Mouse (Mus musculus): ENCODE measurements around the gene Slc4a1ap. TPM values are rescaled to one million over a fixed set of nuclear protein-coding genes. Genes with fewer than 3 reads are reported as not detected.
"Not testable (repeated sequence)": the region's sequence is repeated elsewhere in the genome, so short reads cannot be mapped to it uniquely, and the experiment has no call there.

The Slc4a1ap gene
- total and polyA plus RNA-seq, 2 experiments from 2014 or later = 25.6 to 29.3 TPM

DNA sequence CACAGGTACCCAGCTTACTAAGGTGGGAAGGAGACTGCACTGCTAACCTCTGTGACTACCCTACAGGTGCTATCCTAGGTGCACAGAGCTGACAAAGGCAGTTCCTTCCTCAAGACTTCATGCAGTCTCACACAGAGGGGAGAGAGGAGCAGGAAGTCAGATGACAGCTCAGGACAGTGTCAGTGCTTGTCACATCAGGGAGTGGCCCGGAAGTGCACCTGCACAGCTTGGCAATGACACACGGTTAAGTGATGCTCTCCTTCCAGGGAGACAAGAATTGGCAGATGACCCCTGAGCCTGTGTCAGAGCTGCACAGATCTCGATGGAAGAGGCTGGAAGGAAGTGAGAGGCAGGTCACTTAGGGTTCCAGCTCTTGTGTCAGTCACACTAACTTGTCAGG is 55.1 kb downstream of the Slc4a1ap start:
- no peak overlapping the region for H3K4me2 ChIP-seq (ENCODE audit: low read depth)
- WGBS = 73% methylated on average over 3 of the region's 3 CpGs
- H3K9ac ChIP-seq = no peak overlapping the region
- H3K4me3 ChIP-seq (ENCODE audit: low read depth, low read length) = no peak overlapping the region
- no peak for TF ChIP-seq CTCF (IDR thresholded peaks at IDR 0.05; ENCODE audit: low read depth)
- H3K4me1 ChIP-seq (ENCODE audit: insufficient read depth) = no peaks in the 10 kb centered on the region
- H3K9me3 ChIP-seq (ENCODE audit: low read length) = no peaks in the 10 kb centered on the region
- no peaks in the 10 kb centered on the region for H3K36me3 ChIP-seq (ENCODE audit: insufficient read depth)
- H3K27ac ChIP-seq (ENCODE audit: low read depth, low read length) = no peak overlapping the region
- ATAC-seq (no peak), DNase-seq (no peak)
- no peaks in the 10 kb centered on the region for H3K27me3 ChIP-seq (ENCODE audit: insufficient read depth, low read length)

DNA sequence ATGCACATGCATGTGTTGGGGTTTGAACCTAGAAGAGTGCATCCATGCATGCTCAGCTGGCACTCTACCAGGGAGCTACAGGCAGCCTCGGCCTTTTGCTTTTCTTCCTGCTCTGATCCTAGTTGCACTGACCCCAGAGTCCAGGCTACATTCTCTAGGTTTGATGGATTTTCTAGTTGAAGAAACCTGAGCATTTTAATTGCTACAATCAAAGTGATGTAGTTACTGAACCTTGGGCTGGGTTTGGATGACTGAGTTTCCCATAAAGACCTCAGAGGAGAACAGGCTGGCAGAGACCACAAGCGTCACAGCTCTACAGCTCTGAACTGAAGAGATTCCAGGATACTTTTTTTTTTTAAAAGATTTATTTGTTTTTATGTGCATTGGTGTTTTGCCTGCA is 56.5 kb downstream of the Slc4a1ap start:
- no peak for TF ChIP-seq CTCF (IDR thresholded peaks at IDR 0.05; ENCODE audit: low read depth)
- no peak overlapping the region for H3K27ac ChIP-seq (ENCODE audit: low read depth, low read length)
- H3K27me3 ChIP-seq (ENCODE audit: insufficient read depth, low read length) = no peaks in the 10 kb centered on the region
- H3K9me3 ChIP-seq (ENCODE audit: low read length) = no peaks in the 10 kb centered on the region
- no peak for ATAC-seq
- H3K4me1 ChIP-seq (ENCODE audit: insufficient read depth) = no peaks in the 10 kb centered on the region
- no peak overlapping the region for H3K9ac ChIP-seq
- no peak for DNase-seq
- H3K36me3 ChIP-seq (ENCODE audit: insufficient read depth) = no peaks in the 10 kb centered on the region
- 62% methylated on average over 2 of the region's 2 CpGs for WGBS
- no peak overlapping the region for H3K4me2 ChIP-seq (ENCODE audit: low read depth)
- H3K4me3 ChIP-seq (ENCODE audit: low read depth, low read length) = no peak overlapping the region

DNA sequence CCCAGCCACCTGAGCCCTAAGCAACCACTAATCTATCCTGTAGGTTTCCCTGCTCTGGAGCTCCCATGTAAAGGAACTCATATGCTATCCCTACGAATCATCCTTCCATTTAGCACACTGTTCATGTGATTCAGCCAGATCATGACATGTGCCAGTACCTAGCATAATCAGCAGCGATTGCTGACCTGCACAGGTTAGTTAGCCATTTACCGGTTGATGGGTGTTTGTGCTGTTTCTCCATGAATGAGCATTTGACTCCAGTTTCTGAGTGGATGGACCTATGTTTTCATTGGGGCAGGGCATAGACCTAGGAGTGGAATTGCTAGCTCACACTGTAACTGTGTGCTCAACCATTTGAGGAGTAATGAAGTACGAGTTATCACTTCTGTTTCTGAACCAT is 58.7 kb downstream of the Slc4a1ap start:
- Histone ChIP-seq H3K9me3 (ENCODE audit: low read length) (no peaks in the 10 kb centered on the region), H3K27me3 (ENCODE audit: insufficient read depth, low read length) (no peaks in the 10 kb centered on the region), H3K4me1 (ENCODE audit: insufficient read depth) (no peaks in the 10 kb centered on the region), H3K4me2 (ENCODE audit: low read depth) (no peak overlapping the region), H3K36me3 (ENCODE audit: insufficient read depth) (no peaks in the 10 kb centered on the region), H3K27ac (ENCODE audit: low read depth, low read length) (no peak overlapping the region), H3K4me3 (ENCODE audit: low read depth, low read length) (no peak overlapping the region), H3K9ac (no peak overlapping the region)
- no peak for TF ChIP-seq CTCF (IDR thresholded peaks at IDR 0.05; ENCODE audit: low read depth)
- WGBS = 88% methylated on average over 4 of the region's 4 CpGs
- no peak for ATAC-seq
- DNase-seq = no peak

DNA sequence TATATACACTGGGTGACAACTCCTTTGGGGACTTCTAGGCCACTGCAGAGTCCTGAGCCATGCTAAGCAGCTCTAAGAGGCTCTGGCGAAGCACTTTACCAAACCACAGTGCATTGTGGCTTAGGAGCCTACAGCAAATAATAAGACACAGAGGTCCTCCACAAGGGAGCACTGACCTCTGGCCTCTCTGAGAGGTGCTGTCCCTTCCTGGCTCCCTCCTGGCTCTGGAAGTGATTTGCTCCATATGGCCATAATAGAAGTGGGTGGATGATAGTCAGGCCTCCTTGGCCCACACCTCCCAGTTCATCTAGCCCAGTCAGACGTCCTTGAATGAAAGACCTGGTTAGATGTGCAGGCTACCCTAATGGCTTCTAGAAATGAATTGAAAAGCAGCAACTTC is 61.2 kb downstream of the Slc4a1ap start:
- H3K9me3 ChIP-seq (ENCODE audit: low read length) = no peaks in the 10 kb centered on the region
- no peaks in the 10 kb centered on the region for H3K4me1 ChIP-seq (ENCODE audit: insufficient read depth)
- no peak overlapping the region for H3K4me3 ChIP-seq (ENCODE audit: low read depth, low read length)
- H3K36me3 ChIP-seq (ENCODE audit: insufficient read depth) = no peaks in the 10 kb centered on the region
- no peak overlapping the region for H3K27ac ChIP-seq (ENCODE audit: low read depth, low read length)
- H3K27me3 ChIP-seq (ENCODE audit: insufficient read depth, low read length) = no peaks in the 10 kb centered on the region
- ATAC-seq (no peak), DNase-seq (no peak)
- 74% methylated on average over 2 of the region's 2 CpGs for WGBS
- H3K4me2 ChIP-seq (ENCODE audit: low read depth) = no peak overlapping the region
- H3K9ac ChIP-seq = no peak overlapping the region
- no peak for TF ChIP-seq CTCF (IDR thresholded peaks at IDR 0.05; ENCODE audit: low read depth)

DNA sequence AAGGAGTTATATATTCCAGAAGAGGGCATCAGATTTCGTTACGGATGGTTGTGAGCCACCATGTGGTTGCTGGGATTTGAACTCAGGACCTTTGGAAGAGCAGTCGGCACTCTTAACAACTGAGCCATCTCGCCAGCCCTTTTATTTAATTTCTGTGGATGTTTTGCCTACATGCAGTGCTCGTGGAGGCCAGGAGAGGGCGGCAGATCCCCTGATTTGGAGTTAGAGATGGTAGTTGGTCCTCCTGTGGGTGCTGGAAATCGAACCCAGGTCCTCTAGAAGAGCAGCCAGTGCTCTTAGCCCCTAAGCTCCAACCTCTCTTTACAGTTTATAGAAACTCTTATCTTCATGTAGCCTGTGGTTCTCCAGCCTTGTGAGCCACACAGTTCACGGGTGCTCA is 61.9 kb downstream of the Slc4a1ap start:
- H3K4me1 ChIP-seq (ENCODE audit: insufficient read depth); H3K36me3 ChIP-seq (ENCODE audit: insufficient read depth); ATAC-seq; H3K9ac ChIP-seq; DNase-seq; H3K27ac ChIP-seq (ENCODE audit: low read depth, low read length); H3K4me3 ChIP-seq (ENCODE audit: low read depth, low read length); H3K27me3 ChIP-seq (ENCODE audit: insufficient read depth, low read length); H3K9me3 ChIP-seq (ENCODE audit: low read length); H3K4me2 ChIP-seq (ENCODE audit: low read depth): not testable (repeated sequence)
- 88% methylated on average over 8 of the region's 8 CpGs for WGBS

DNA sequence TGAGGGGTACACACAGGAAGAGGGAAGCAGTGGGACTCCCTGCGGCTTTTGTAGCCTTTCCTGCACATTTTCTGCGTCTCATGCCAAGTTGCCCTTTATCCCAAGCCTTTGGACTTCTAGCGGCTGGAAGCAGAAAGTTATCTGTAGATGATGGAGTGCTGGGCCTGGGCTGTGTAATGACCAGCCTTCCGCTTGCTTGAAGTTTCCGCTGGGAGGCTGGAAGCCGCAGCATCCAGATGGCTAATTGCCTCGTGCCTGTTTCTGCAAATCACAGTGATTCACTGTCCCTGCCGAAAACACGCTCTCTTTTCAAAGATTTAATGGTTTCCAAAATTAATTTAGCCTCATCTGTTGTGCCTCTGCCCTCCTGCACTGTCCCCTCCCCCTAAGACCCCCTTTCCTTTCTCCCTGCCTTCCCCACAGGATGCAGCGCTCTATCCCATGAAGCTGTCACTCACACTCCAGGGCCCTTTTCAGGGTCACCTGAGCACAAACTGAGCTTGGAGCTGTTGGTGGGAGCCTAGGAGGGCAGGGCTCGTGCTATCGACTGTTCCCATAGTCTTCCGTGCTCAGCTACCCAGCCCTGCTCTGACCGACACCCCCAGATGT is 63.0 kb downstream of the Slc4a1ap start:
- 46% methylated on average over 14 of the region's 14 CpGs for WGBS
- no peak overlapping the region for H3K4me2 ChIP-seq (ENCODE audit: low read depth)
- ATAC-seq (peak; percentile 78), DNase-seq (peak; percentile 40)
- no peak overlapping the region for H3K9ac ChIP-seq
- no peaks in the 10 kb centered on the region for H3K36me3 ChIP-seq (ENCODE audit: insufficient read depth)
- H3K27ac ChIP-seq (ENCODE audit: low read depth, low read length) = peak overlapping the region; percentile 29; the same call in 1 of the 2 replicates
- H3K27me3 ChIP-seq (ENCODE audit: insufficient read depth, low read length) = no peaks in the 10 kb centered on the region
- no peaks in the 10 kb centered on the region for H3K9me3 ChIP-seq (ENCODE audit: low read length)
- TF ChIP-seq CTCF (IDR thresholded peaks at IDR 0.05; ENCODE audit: low read depth) = no peak
- H3K4me3 ChIP-seq (ENCODE audit: low read depth, low read length) = no peak overlapping the region
- H3K4me1 ChIP-seq (ENCODE audit: insufficient read depth) = no peaks in the 10 kb centered on the region

DNA sequence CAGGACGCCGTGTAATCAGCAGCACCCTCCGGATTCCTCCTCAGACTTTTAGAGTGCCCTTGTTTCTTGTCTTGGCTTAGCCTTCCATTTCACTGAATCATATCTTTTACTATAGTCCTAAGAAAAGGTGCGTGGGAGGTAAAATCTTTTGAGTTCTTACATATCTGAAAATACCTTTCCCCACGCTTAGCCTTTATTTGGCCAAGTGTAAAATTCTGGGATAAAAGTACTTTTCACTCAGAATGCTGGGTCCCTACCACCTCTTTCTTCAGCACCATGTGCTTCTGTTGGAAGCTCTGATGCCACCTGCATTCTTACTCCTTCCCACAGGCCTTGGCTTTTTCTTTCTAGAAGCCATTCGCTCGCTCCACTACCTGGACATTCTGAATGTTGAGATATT is 64.3 kb downstream of the Slc4a1ap start:
- no peaks in the 10 kb centered on the region for H3K36me3 ChIP-seq (ENCODE audit: insufficient read depth)
- no peak for ATAC-seq
- no peak overlapping the region for H3K9ac ChIP-seq
- no peak for TF ChIP-seq CTCF (IDR thresholded peaks at IDR 0.05; ENCODE audit: low read depth)
- no peaks in the 10 kb centered on the region for H3K27me3 ChIP-seq (ENCODE audit: insufficient read depth, low read length)
- no peak overlapping the region for H3K4me2 ChIP-seq (ENCODE audit: low read depth)
- no peaks in the 10 kb centered on the region for H3K4me1 ChIP-seq (ENCODE audit: insufficient read depth)
- no peaks in the 10 kb centered on the region for H3K9me3 ChIP-seq (ENCODE audit: low read length)
- H3K27ac ChIP-seq (ENCODE audit: low read depth, low read length) = no peak overlapping the region
- WGBS = 93% methylated on average over 7 of the region's 7 CpGs
- H3K4me3 ChIP-seq (ENCODE audit: low read depth, low read length) = no peak overlapping the region
- DNase-seq = no peak
